Mouse (Mus musculus): ENCODE measurements around the gene Unc50.

- TF ChIP-seq CTCF (IDR thresholded peaks at IDR 0.05; ENCODE audit: borderline replicate concordance, control insufficient read depth, extremely low read depth, insufficient read depth, low read length, poor library complexity): no peak
- TF ChIP-seq POLR2A (IDR thresholded peaks at IDR 0.05; ENCODE audit: control insufficient read depth, extremely low read depth, insufficient read depth, low read length, poor library complexity): no peak
Measured at GRCm38 (mm10) chr1:37477250-37477649, 47.3 kb downstream of the Unc50 start.
